Mouse (Mus musculus) thymus, adult 2 months (tissue): ENCODE results near the gene Fbxl16.

Source experiments
- CTCF ChIP-seq: fragments of 200-500 bp; IDR thresholded peaks from 2 replicates; pipeline ENCODE4 v1.5.1; 2012; ENCODE audit warnings: mild to moderate bottlenecking, control low read depth, low read length, moderate library complexity, borderline replicate concordance; ENCODE audit not compliant: control insufficient read depth, poor library complexity, insufficient read depth; ENCODE audit errors: extremely low read depth
- POLR2A ChIP-seq: fragments of 200-500 bp; IDR thresholded peaks from 2 replicates; pipeline ENCODE4 v1.6.1; 2012; ENCODE audit warnings: mild to moderate bottlenecking, low read length, control low read depth, moderate library complexity; ENCODE audit not compliant: control insufficient read depth, poor library complexity, insufficient read depth; ENCODE audit errors: extremely low read depth

GRCm38 (mm10) chr17:25783861-25784574, 24.9 kb upstream of the Fbxl16 start:
- TF ChIP-seq CTCF, result no peak
- TF ChIP-seq POLR2A, result no peak
